Mouse (Mus musculus): ENCODE data around the gene Apoa4.

- no peak for TF ChIP-seq CTCF (IDR thresholded peaks at IDR 0.05; ENCODE audit: borderline replicate concordance, insufficient read depth, low read length)
- no peak for TF ChIP-seq POLR2A (IDR thresholded peaks at IDR 0.05; ENCODE audit: low read depth, low read length)
These were observed 17.4 kb upstream of the Apoa4 start for GRCm38 (mm10) chr9:46223090-46223489.
